Mouse (Mus musculus) megakaryocyte, embryonic 14.5 days (primary cell): ENCODE data around the gene Anapc11.

ENCODE experiments used
- FLI1 ChIP-seq: IDR thresholded peaks from 2 replicates; pipeline ENCODE4 v1.6.1; 2012; ENCODE audit warnings: low read length, inconsistent platforms, mixed read lengths
- GATA1 ChIP-seq: IDR thresholded peaks from 3 replicates; pipeline ENCODE4 v1.6.1; 2012; ENCODE audit warnings: mixed read lengths, low read length, inconsistent platforms, borderline replicate concordance

- no peak for TF ChIP-seq GATA1
- no peak for TF ChIP-seq FLI1
Observed at GRCm38 (mm10) chr11:120609250-120609649, 11.0 kb downstream of the Anapc11 start.
